Mouse (Mus musculus) stomach, postnatal 0 days (tissue): ENCODE results near the gene Creld2.

Experiments used
- CTCF ChIP-seq: IDR thresholded peaks from 2 replicates; pipeline ENCODE4 v1.5.1; 2016; ENCODE audit warnings: antibody characterized with exemption, low read depth, mild to moderate bottlenecking, moderate library complexity
- EP300 ChIP-seq: optimal IDR thresholded peaks from 2 replicates; pipeline ENCODE3; 2016; ENCODE audit warnings: antibody characterized with exemption

DNA sequence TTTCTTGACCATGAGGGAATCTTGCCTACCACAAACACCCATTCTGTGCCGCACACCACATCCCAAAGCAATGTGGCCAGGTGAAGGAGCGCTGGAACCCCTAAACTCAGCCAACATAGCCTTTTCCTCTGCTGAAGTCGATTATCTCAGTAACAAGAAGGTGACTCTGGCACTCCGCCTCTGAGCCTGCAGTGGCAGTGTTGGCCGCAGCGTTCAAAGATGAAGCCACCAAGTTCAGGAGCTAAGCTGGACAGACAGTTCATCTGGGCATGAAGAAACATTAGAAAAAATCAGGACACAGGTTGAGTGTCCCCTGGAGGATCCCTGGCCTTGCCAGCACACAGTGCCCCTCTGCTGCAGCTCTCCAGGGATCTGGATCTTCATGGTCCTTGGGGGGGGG, 8.0 kb downstream of the Creld2 start:
- TF ChIP-seq CTCF (no peak), EP300 (no peak)
